Mouse (Mus musculus) MEL (cell line): ENCODE results near the gene Camta2. TPM values are rescaled to one million over a fixed set of nuclear protein-coding genes. Genes with fewer than 3 reads are reported as not detected.

Source experiments
- DNase-seq: peaks from one replicate; pipeline ENCODE4 v3.0.0; 2011; ENCODE audit warnings: low read depth, low spot score
- H3K27ac ChIP-seq: 2 replicates; pipeline ENCODE4 v1.5.1; 2012; ENCODE audit warnings: low read depth, mild to moderate bottlenecking, control low read depth, low read length, moderate library complexity; ENCODE audit not compliant: control insufficient read depth
- H3K27me3 ChIP-seq, 2 experiments: fragments of 150-350 bp in 1 of 2; sonication (generic) in 1 of 2; 2 replicates each; pipeline ENCODE4 v1.6.1; 2012; ENCODE audit warnings: low read length in 2 of 2, mild to moderate bottlenecking in 2 of 2, improper control_type of control experiment in 1 of 2, moderate library complexity in 1 of 2; ENCODE audit not compliant: insufficient read depth in 2 of 2, control insufficient read depth in 1 of 2
- H3K36me3 ChIP-seq, 2 experiments: 2 replicates each; pipeline ENCODE4 v1.6.1; 2012 to 2014; ENCODE audit warnings: low read length in 2 of 2, improper control_type of control experiment in 1 of 2, inconsistent platforms in 1 of 2, mild to moderate bottlenecking in 1 of 2; ENCODE audit not compliant: insufficient read depth in 2 of 2, control insufficient read depth in 1 of 2
- H3K4me1 ChIP-seq, 2 experiments: fragments of 150-350 bp in 1 of 2; sonication (generic) in 1 of 2; 2 replicates each; pipeline ENCODE4 v1.6.1; 2012; ENCODE audit warnings: low read length in 2 of 2, improper control_type of control experiment in 1 of 2, mild to moderate bottlenecking in 1 of 2; ENCODE audit not compliant: insufficient read depth in 2 of 2, control insufficient read depth in 1 of 2
- H3K4me3 ChIP-seq, 2 experiments: fragments of 150-350 bp in 1 of 2; sonication (generic) in 1 of 2; 2 replicates each; pipeline ENCODE4 v1.5.1; 2012; ENCODE audit warnings: low read depth in 2 of 2, low read length in 2 of 2, mild to moderate bottlenecking in 2 of 2, moderate library complexity in 2 of 2, control low read depth in 1 of 2, improper control_type of control experiment in 1 of 2; ENCODE audit not compliant: control insufficient read depth in 1 of 2, insufficient read depth in 1 of 2
- H3K79me2 ChIP-seq: 2 replicates; pipeline ENCODE4 v1.6.1; 2012; ENCODE audit warnings: mild to moderate bottlenecking, low read length, moderate library complexity; ENCODE audit not compliant: control insufficient read depth, poor library complexity, insufficient read depth
- H3K9ac ChIP-seq: 2 replicates; pipeline ENCODE4 v1.6.1; 2012; ENCODE audit warnings: low read depth, mild to moderate bottlenecking, control low read depth, low read length, moderate library complexity; ENCODE audit not compliant: control insufficient read depth, poor library complexity, severe bottlenecking
- H3K9me3 ChIP-seq: fragments of 150-350 bp; sonication (generic); replicated peaks from 2 replicates; pipeline ENCODE4 v1.6.1; 2012; ENCODE audit warnings: mild to moderate bottlenecking, low read length, improper control_type of control experiment, moderate library complexity; ENCODE audit not compliant: insufficient read depth
- BHLHE40 ChIP-seq: IDR thresholded peaks from 2 replicates; pipeline ENCODE4 v1.6.1; 2012; ENCODE audit warnings: low read depth, mild to moderate bottlenecking, inconsistent platforms, low read length, improper control_type of control experiment, borderline replicate concordance
- CHD1 ChIP-seq: IDR thresholded peaks from 2 replicates; pipeline ENCODE4 v1.6.1; 2012; ENCODE audit warnings: low read depth, mild to moderate bottlenecking, inconsistent platforms, low read length, improper control_type of control experiment
- CHD2 ChIP-seq: IDR thresholded peaks from 2 replicates; pipeline ENCODE4 v1.6.1; 2011; ENCODE audit warnings: low read length, improper control_type of control experiment
- E2F4 ChIP-seq: IDR thresholded peaks from 2 replicates; pipeline ENCODE4 v1.6.1; 2011; ENCODE audit warnings: low read depth, low read length, improper control_type of control experiment, borderline replicate concordance
- ELF1 ChIP-seq: IDR thresholded peaks from 2 replicates; pipeline ENCODE4 v1.6.1; 2014; ENCODE audit warnings: low read depth, mild to moderate bottlenecking, inconsistent platforms, low read length, improper control_type of control experiment, moderate library complexity
- EP300 ChIP-seq, 2 experiments: IDR thresholded peaks; 2 replicates each; pipeline ENCODE4 v1.6.1; 2011; ENCODE audit warnings: improper control_type of control experiment in 2 of 2, low read length in 2 of 2, low read depth in 1 of 2, mild to moderate bottlenecking in 1 of 2
- ETS1 ChIP-seq: IDR thresholded peaks from 2 replicates; pipeline ENCODE4 v1.6.1; 2012; ENCODE audit warnings: low read depth, mild to moderate bottlenecking, inconsistent platforms, low read length, improper control_type of control experiment, moderate library complexity
- GABPA ChIP-seq: IDR thresholded peaks from 2 replicates; pipeline ENCODE4 v1.6.1; 2012; ENCODE audit warnings: low read depth, mild to moderate bottlenecking, inconsistent platforms, low read length, improper control_type of control experiment, moderate library complexity
- GATA1 ChIP-seq: IDR thresholded peaks from 2 replicates; pipeline ENCODE4 v1.6.1; 2011; ENCODE audit warnings: low read depth, low read length, improper control_type of control experiment
- HCFC1 ChIP-seq: IDR thresholded peaks from 2 replicates; pipeline ENCODE4 v1.6.1; 2012; ENCODE audit warnings: low read depth, mild to moderate bottlenecking, inconsistent platforms, low read length, improper control_type of control experiment, moderate library complexity
- JUND ChIP-seq: IDR thresholded peaks from 2 replicates; pipeline ENCODE4 v1.6.1; 2011; ENCODE audit warnings: low read depth, mild to moderate bottlenecking, improper control_type of control experiment, low read length
- KAT2A ChIP-seq: conservative IDR thresholded peaks from 2 replicates; pipeline ENCODE4 v1.6.1; 2012; ENCODE audit warnings: low read depth, low read length, improper control_type of control experiment, inconsistent platforms
- MAFK ChIP-seq: IDR thresholded peaks from 2 replicates; pipeline ENCODE4 v1.6.1; 2011; ENCODE audit warnings: low read depth, mild to moderate bottlenecking, low read length, improper control_type of control experiment, borderline replicate concordance
- MAX ChIP-seq: IDR thresholded peaks from 2 replicates; pipeline ENCODE4 v1.6.1; 2011; ENCODE audit warnings: low read length, improper control_type of control experiment
- MAZ ChIP-seq: IDR thresholded peaks from 2 replicates; pipeline ENCODE4 v1.6.1; 2012; ENCODE audit warnings: low read depth, mild to moderate bottlenecking, inconsistent platforms, low read length, improper control_type of control experiment
- MEF2A ChIP-seq: IDR thresholded peaks from 2 replicates; pipeline ENCODE4 v1.6.1; 2014; ENCODE audit warnings: low read depth, mild to moderate bottlenecking, inconsistent platforms, low read length, improper control_type of control experiment; ENCODE audit not compliant: poor library complexity, insufficient replicate concordance, severe bottlenecking; ENCODE audit errors: extremely low read depth
- MXI1 ChIP-seq: IDR thresholded peaks from 2 replicates; pipeline ENCODE4 v1.6.1; 2011; ENCODE audit warnings: mild to moderate bottlenecking, low read depth, low read length, improper control_type of control experiment
- MYB ChIP-seq: IDR thresholded peaks from 2 replicates; pipeline ENCODE4 v1.6.1; 2011; ENCODE audit warnings: mild to moderate bottlenecking, low read depth, low read length, improper control_type of control experiment
- MYC ChIP-seq: IDR thresholded peaks from 2 replicates; pipeline ENCODE4 v1.6.1; 2011; ENCODE audit warnings: low read depth, mild to moderate bottlenecking, low read length, improper control_type of control experiment, moderate library complexity
- NELFE ChIP-seq: IDR thresholded peaks from 2 replicates; pipeline ENCODE4 v1.6.1; 2011; ENCODE audit warnings: low read depth, low read length, improper control_type of control experiment
- POLR2A ChIP-seq, 2 experiments: IDR thresholded peaks; 2 replicates each; pipeline ENCODE4 v1.6.1; 2011 to 2012; ENCODE audit warnings: low read length in 2 of 2, mild to moderate bottlenecking in 2 of 2, control low read depth in 1 of 2, improper control_type of control experiment in 1 of 2, low read depth in 1 of 2, moderate library complexity in 1 of 2; ENCODE audit not compliant: control insufficient read depth in 1 of 2, insufficient read depth in 1 of 2, poor library complexity in 1 of 2
- POLR2AphosphoS2 ChIP-seq: IDR thresholded peaks from 2 replicates; pipeline ENCODE4 v1.6.1; 2011; ENCODE audit warnings: low read length, improper control_type of control experiment
- POLR2AphosphoS5 ChIP-seq: IDR thresholded peaks from 2 replicates; pipeline ENCODE4 v1.6.1; 2012; ENCODE audit warnings: low read depth, borderline replicate concordance, mild to moderate bottlenecking, inconsistent platforms, low read length, moderate library complexity, mixed read lengths
- RAD21 ChIP-seq: IDR thresholded peaks from 2 replicates; pipeline ENCODE4 v1.6.1; 2011; ENCODE audit warnings: mild to moderate bottlenecking, low read depth, low read length, improper control_type of control experiment
- RCOR1 ChIP-seq: IDR thresholded peaks from 2 replicates; pipeline ENCODE4 v1.6.1; 2012; ENCODE audit warnings: low read depth, mild to moderate bottlenecking, inconsistent platforms, low read length, improper control_type of control experiment
- SIN3A ChIP-seq: IDR thresholded peaks from 2 replicates; pipeline ENCODE4 v1.6.1; 2012; ENCODE audit warnings: low read length, improper control_type of control experiment, inconsistent platforms
- SMC3 ChIP-seq: IDR thresholded peaks from 2 replicates; pipeline ENCODE4 v1.6.1; 2011; ENCODE audit warnings: low read depth, low read length, improper control_type of control experiment
- TAL1 ChIP-seq: IDR thresholded peaks from 2 replicates; pipeline ENCODE4 v1.6.1; 2012; ENCODE audit warnings: mild to moderate bottlenecking, inconsistent platforms, low read length, moderate library complexity, mixed read lengths
- TBP ChIP-seq: IDR thresholded peaks from 2 replicates; pipeline ENCODE4 v1.8.0; 2011; ENCODE audit warnings: low read depth, low read length, improper control_type of control experiment
- TCF12 ChIP-seq: IDR thresholded peaks from 2 replicates; pipeline ENCODE4 v1.6.1; 2014; ENCODE audit warnings: low read depth, mild to moderate bottlenecking, inconsistent platforms, low read length, improper control_type of control experiment, moderate library complexity
- USF1 ChIP-seq: IDR thresholded peaks from 2 replicates; pipeline ENCODE4 v1.6.1; 2014; ENCODE audit warnings: low read depth, mild to moderate bottlenecking, inconsistent platforms, low read length, improper control_type of control experiment, moderate library complexity
- USF2 ChIP-seq, 2 experiments: IDR thresholded peaks; 2 replicates each; pipeline ENCODE4 v1.6.1; 2011 to 2012; ENCODE audit warnings: improper control_type of control experiment in 2 of 2, low read length in 2 of 2, borderline replicate concordance in 1 of 2, inconsistent platforms in 1 of 2, low read depth in 1 of 2, mild to moderate bottlenecking in 1 of 2; ENCODE audit not compliant: insufficient read depth in 1 of 2
- ZC3H11A ChIP-seq: IDR thresholded peaks from 2 replicates; pipeline ENCODE4 v1.6.1; 2012; ENCODE audit warnings: low read depth, mild to moderate bottlenecking, inconsistent platforms, low read length, improper control_type of control experiment
- ZKSCAN1 ChIP-seq: IDR thresholded peaks from 2 replicates; pipeline ENCODE4 v1.6.1; 2012; ENCODE audit warnings: low read depth, mild to moderate bottlenecking, inconsistent platforms, low read length, improper control_type of control experiment, moderate library complexity
- ZMIZ1 ChIP-seq: IDR thresholded peaks from 2 replicates; pipeline ENCODE4 v1.6.1; 2012; ENCODE audit warnings: low read depth, mild to moderate bottlenecking, inconsistent platforms, low read length, improper control_type of control experiment, moderate library complexity
- ZNF384 ChIP-seq: IDR thresholded peaks from 2 replicates; pipeline ENCODE4 v1.6.1; 2012; ENCODE audit warnings: low read depth, mild to moderate bottlenecking, inconsistent platforms, low read length, improper control_type of control experiment
- polyA plus RNA-seq, 2 experiments: library from polyadenylated mRNA; stranded (reverse) in 1 of 2; unstranded in 1 of 2; fragments of >175 nt in 1 of 2; fragments of >200 nt in 1 of 2; gene quantifications; 2 replicates each; pipeline versions ENCODE4 v1.2.1 to v1.2.4; 2012; ENCODE audit warnings: low replicate concordance in 2 of 2, low read depth in 1 of 2; ENCODE audit not compliant: insufficient read length in 2 of 2, insufficient read depth in 1 of 2, missing spikeins in 1 of 2
- total RNA-seq: library from RNA; depleted of rRNA; stranded (reverse); fragments of 300-350 nt; gene quantifications from 2 replicates; pipeline ENCODE4 v1.2.3, GENCODE M21; 2012; rRNA removed

Gene Camta2
- 1.9 and 2.8 TPM in 2 replicates for total RNA-seq
- polyA plus RNA-seq: 10 to 100 TPM in 1 of 2 experiments, not detected in 1; 15.0 TPM

- H3K4me3 ChIP-seq: peak within 1 kb of the TSS; percentile 63 to 79
- H3K27ac ChIP-seq: peak within 1 kb of the TSS; percentile 48
- DNase-seq: peak; percentile 88
- peaks cover 0 to 5% of the 10 kb centered on the region in 2 experiments; a peak in 2 of 4 replicates for H3K36me3 ChIP-seq
- H3K27me3 ChIP-seq: no peaks in the 10 kb centered on the region
- H3K4me1 ChIP-seq: peaks cover 0 to 9% of the 10 kb centered on the region in 2 experiments; a peak in 2 of 4 replicates
- H3K79me2 ChIP-seq: peaks cover 4% of the 10 kb centered on the region; the same call in 1 of the 2 replicates
- no peaks in the 10 kb centered on the region for H3K9me3 ChIP-seq
- H3K9ac ChIP-seq: peak within 1 kb of the TSS; percentile 86
- TF ChIP-seq GABPA (no peak), ETS1 (no peak), SMC3 (peak; percentile 48), CHD1 (no peak), CHD2 (no peak), E2F4 (no peak), USF2 (IDR thresholded peaks at IDR 0.05; ENCODE audit: borderline replicate concordance in 1 of 2, insufficient read depth in 1 of 2, low read depth in 1 of 2, low read length in 2 of 2) (no peak), MEF2A (no peak), MXI1 (peak; percentile 65; the same call in 1 of the 2 replicates), POLR2AphosphoS5 (no peak), HCFC1 (peak; percentile 69; the same call in 1 of the 2 replicates), RCOR1 (no peak), KAT2A (no peak), ZNF384 (no peak), USF1 (no peak), TCF12 (0 out of 2 replicates have a peak, but pooled peaks have one; percentile 4), MAZ (peak; percentile 96), MYB (no peak), ZKSCAN1 (no peak), JUND (no peak), ELF1 (peak; percentile 43; the same call in 1 of the 2 replicates), ZC3H11A (no peak), SIN3A (peak; percentile 59; the same call in 1 of the 2 replicates), NELFE (peak; percentile 59), MYC (no peak), ZMIZ1 (peak; percentile 20; the same call in 1 of the 2 replicates), GATA1 (no peak), POLR2A (IDR thresholded peaks at IDR 0.05; ENCODE audit: control insufficient read depth in 1 of 2, insufficient read depth in 1 of 2, low read depth in 1 of 2, low read length in 2 of 2, poor library complexity in 1 of 2) (peak; percentile 66 to 68; a peak in 3 of 4 replicates), MAX (no peak), MAFK (no peak), TAL1 (no peak), TBP (no peak), POLR2AphosphoS2 (0 out of 2 replicates have a peak, but pooled peaks have one; percentile 25), RAD21 (no peak), EP300 (IDR thresholded peaks at IDR 0.05; ENCODE audit: low read depth in 1 of 2, low read length in 2 of 2) (no peak), BHLHE40 (no peak)
Measured at GRCm38 (mm10) chr11:70687601-70688199, at the start of gene Camta2. TSS of gene Camta2 (minus strand) at chr11:70688105.
